Mouse (Mus musculus) adrenal gland, postnatal 36 days (tissue): ENCODE measurements around the gene Aamp. TPM values are rescaled to one million over a fixed set of nuclear protein-coding genes. Genes with fewer than 3 reads are reported as not detected.

Experiments
- DNase-seq, 2 experiments: peaks; one replicate each; pipeline ENCODE4 v3.0.0; 2021; ENCODE audit warnings: mixed read lengths in 1 of 2
- total RNA-seq, 2 experiments: library from RNA; stranded (reverse); gene quantifications; 2 replicates each; pipeline ENCODE4 v1.2.3; 2021

Aamp gene
- total RNA-seq, 2 experiments from 2014 or later = 174 to 190 TPM

DNA sequence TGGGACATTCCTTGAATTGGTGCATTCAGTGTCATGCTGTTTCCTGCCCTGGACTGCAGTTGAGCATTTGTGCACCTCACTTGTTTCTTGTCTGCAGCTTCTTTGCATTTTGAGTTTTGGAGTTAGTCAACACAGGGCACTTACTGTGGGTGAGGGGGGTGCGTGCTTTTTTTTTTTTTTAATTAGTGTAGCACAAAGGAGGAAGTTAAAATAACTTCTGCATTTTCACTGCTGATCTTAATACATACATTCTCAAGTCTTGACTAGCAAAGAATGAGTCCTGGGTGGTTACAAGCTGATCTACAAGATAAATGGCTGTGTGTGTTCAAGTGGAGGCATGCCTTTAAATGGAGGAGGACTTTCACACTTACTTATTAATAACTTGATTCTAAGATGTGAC lies 46.4 kb downstream of the Aamp start:
- DNase-seq = no peak

DNA sequence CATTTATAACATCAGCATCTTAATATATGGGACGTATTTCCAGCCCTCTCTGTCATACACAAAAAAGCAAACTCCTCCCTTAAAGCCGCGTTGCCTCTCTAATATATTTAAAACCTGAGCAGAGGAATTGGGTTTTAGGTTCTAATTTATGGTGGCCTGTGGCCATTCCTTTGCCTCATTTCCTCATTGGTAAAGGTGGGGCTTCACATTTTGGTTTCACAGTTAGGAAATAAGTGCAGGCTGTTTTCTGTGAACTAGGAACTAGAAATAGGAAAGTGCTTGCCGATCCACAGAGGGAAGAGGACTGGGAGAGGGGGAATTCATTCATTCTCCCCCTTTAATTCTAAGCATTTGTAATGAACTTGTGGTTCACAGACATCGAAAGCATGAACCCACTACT lies 46.9 kb downstream of the Aamp start:
- DNase-seq = no peak

DNA sequence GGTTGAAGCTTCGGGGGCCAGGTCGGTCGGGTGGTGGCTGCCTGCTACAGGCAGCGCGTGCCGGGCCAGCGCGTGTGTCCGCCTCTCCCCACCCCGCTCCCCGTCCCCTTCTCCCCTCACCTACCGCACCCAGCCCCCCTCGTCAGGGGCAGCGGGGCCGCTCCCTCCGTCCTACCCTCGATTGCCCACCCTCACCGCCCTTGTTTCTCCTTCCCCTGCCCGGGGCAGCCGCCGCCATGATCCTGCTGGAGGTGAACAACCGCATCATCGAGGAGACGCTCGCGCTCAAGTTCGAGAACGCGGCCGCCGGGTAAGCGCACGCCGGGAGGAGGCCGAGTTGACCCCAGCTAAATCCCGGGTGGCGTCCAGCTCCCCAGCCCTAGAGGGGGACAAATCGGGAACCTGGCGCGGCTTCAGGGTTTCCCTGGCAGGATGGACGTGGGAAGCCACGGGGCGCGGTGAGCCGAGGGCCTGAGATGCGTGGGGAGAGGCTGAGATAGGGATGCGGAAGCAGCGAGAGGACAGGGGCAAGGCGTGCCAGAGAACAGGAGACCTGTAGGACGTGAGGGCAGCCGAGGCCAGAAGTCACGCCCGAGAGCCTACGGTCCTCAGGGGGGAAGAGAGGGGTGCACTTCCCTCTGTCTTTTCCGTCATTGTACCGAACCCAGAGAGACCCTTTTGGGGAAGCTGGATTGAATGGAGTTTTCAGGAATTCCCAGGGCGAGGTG lies 47.8 kb downstream of the Aamp start:
- DNase-seq = peak; percentile 52 to 62

DNA sequence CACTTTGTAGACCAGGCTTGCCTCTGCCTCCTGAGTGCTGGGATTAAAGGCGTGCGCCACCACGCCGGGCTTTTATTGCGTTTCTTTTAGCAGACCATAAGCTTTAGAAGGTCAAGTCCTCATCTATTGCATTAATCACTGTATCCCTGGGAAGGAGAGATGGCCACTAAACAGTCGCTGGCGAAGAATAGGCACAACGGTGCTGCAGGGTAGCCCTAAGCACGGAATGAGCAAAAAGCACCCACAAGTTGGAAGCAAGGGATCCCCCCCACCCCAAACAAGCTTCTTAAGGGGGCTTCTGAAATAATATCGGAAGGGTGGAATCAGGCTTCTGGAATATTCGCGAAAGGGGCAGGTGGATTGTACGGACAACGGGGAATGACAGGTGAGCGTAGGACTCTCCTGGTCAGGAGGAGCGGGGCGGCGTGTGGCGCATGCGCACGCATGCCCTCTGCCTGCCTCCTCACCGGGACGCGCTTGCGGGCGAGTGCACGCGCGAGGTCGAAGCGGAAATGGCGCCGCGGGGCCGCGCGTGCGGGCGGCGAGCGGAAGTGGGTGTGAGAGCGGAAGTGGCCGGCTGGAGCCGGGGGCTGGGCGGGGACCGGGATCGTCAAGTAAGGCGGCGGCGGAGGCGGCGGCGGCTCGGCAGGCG lies 48.5 kb downstream of the Aamp start, which contains the start of gene Arpc2:
Gene Arpc2, plus strand, starts transcription at position 147 of the 652 bp plus-strand sequence.
- peak; percentile 98 for DNase-seq

DNA sequence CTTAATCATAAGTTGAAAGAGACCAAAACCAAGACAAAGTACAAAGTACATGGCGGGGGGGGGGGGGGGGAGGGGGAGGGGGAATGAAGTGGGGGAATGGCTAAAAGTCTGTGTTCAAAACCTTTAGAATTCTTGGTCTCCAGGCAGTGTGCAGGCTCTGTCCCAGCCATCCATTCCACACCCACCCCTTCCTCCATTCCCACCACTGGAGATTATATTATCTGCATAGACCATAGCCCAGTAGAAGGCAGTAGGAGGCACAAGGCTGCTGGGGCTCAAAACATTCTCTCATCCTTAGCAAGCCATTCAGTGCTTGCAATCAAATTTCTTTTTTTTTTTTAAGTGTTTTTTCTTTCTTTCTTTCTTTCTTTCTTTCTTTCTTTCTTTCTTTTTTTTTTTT lies 53.5 kb downstream of the Aamp start:
- DNase-seq = no peak

DNA sequence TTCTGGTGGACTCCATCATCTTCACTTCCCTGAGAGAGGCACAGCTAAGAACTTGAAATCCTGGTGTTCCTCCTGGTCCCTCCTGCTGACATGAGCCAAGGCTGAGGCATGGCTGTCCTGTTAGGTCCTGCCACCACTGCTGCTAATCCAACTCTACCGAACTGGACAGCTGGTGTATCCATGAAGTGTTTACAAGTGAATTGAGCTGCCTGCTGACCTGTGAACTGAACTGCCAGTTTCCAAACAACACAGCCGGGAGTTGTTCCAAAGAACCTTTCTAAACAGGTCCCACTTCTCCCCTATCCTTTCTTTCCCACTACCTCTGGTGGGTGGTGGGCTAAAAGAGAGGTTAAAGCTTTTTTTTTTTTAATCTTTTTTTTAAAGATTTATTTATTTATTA lies 54.6 kb downstream of the Aamp start:
- no peak for DNase-seq

Other genes with a start within 250 kb of the Aamp start
- 100 to 1,000 TPM; 404 to 411 TPM for gene Tns1, start 160.3 kb downstream of the Aamp start, total RNA-seq
- gene Rufy4, start 159.2 kb downstream of the Aamp start, total RNA-seq = 1 to 10 TPM; 1.2 to 2.0 TPM
- gene Cxcr2, start 130.7 kb downstream of the Aamp start, total RNA-seq = under 1 TPM in 1 of 2 experiments, not detected in 1; 0.23 TPM
- gene Cxcr1, start 90.1 kb downstream of the Aamp start, total RNA-seq = not detected
- gene Arpc2, start 48.7 kb downstream of the Aamp start, total RNA-seq = 100 to 1,000 TPM; 181 to 203 TPM
- not detected for gene Gpbar1, start 6.2 kb downstream of the Aamp start, total RNA-seq
- 10 to 100 TPM; 72.5 to 80.8 TPM for gene Pnkd, start 192 bp upstream of the Aamp start, total RNA-seq
- gene Tmbim1, start 20.9 kb upstream of the Aamp start, total RNA-seq = 100 to 1,000 TPM; 101 to 106 TPM
- under 1 TPM; 0.23 to 0.26 TPM for gene Catip, start 77.4 kb upstream of the Aamp start, total RNA-seq
- 10 to 100 TPM in 1 of 2 experiments, 1 to 10 TPM in 1; 7.9 to 13.1 TPM for gene Slc11a1, start 90.5 kb upstream of the Aamp start, total RNA-seq
- gene Ctdsp1, start 106.8 kb upstream of the Aamp start, total RNA-seq = 100 to 1,000 TPM; 128 to 176 TPM
- 1 to 10 TPM; 1.3 to 1.5 TPM for gene Vil1, start 124.6 kb upstream of the Aamp start, total RNA-seq
- gene Cnot9, start 221.3 kb upstream of the Aamp start, total RNA-seq = 10 to 100 TPM; 27.5 to 30.5 TPM